12 mouse cellular contexts compared by ENCODE assay signal in the genomic region with DNA sequence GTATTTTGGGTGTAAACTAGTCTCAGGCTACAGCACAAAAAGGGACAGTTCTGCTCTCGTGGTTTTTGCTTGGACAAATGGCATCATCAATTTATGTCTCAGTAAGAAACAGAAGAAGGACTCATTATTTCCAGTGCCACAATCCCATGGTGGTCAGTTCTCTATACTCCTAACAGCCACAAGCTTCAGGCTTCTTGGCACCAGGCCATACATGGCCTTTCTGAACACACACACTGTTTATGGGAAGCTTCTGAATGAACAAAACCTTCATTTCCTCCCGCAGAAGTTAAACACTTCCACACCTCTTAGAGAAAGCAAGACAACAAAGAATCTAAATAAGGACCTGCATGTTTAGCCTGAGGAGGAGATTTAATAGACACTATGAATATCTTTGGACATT.
DNase-seq lines count a peak whose midpoint lies in the region; ATAC-seq and TF ChIP-seq lines count a peak whose summit lies in the region.
"Had no signal": no experiment of that assay in that cellular context is flagged by ENCODE, and none has a peak within 500 bp of the region (broad histone marks: within the 10 kb centered on the region; RNA-seq: fewer than 3 reads in every experiment).

No protein-coding gene starts in this region.

- no peak for ATAC-seq in limb, embryonic 14.5 days (ENCODE audit: low FRiP score, low read depth)
- ATAC-seq: Patski had no signal

- H3K4me3 ChIP-seq in lung, adult 2 months (replicated peaks; ENCODE audit: extremely low read depth, low read depth, low read length): no peak overlapping the region
- no peak overlapping the region for H3K4me3 ChIP-seq in limb, embryonic 14.5 days (replicated peaks; ENCODE audit: low read length)
- H3K4me3 ChIP-seq: stomach, embryonic 15.5 days had no signal

- intact Hi-C loops in heart, postnatal 36 days (cut with DNase I): no loop called here

- H3K9ac ChIP-seq in limb, embryonic 14.5 days (ENCODE audit: low read depth, low read length, severe bottlenecking): no peak overlapping the region
- H3K9ac ChIP-seq: stomach, embryonic 15.5 days had no signal

- TF ChIP-seq POLR2A in lung, adult 2 months (IDR thresholded peaks at IDR 0.05; ENCODE audit: borderline replicate concordance, extremely low read depth, low read depth, low read length): no peak
- TF ChIP-seq POLR2A in limb, embryonic 14.5 days (IDR thresholded peaks at IDR 0.05; ENCODE audit: borderline replicate concordance, extremely low read depth, insufficient read depth, insufficient read length): no peak

- no peaks in the 10 kb centered on the region for H3K9me3 ChIP-seq in limb, embryonic 14.5 days (ENCODE audit: control insufficient read depth, low read length)
- H3K9me3 ChIP-seq: stomach, embryonic 15.5 days had no signal

- H3K27ac ChIP-seq in limb, embryonic 14.5 days (replicated peaks; ENCODE audit: low read depth, low read length): no peak overlapping the region
- H3K27ac ChIP-seq: stomach, embryonic 15.5 days had no signal

- no peaks in the 10 kb centered on the region for H3K36me3 ChIP-seq in limb, embryonic 14.5 days (ENCODE audit: control insufficient read depth, insufficient read depth, low read length)
- H3K36me3 ChIP-seq: stomach, embryonic 15.5 days had no signal

- no peaks in the 10 kb centered on the region for H3K27me3 ChIP-seq in limb, embryonic 14.5 days (ENCODE audit: control insufficient read depth, insufficient read depth, low read length)
- H3K27me3 ChIP-seq: Patski; stomach, embryonic 15.5 days had no signal

- TF ChIP-seq CTCF in lung, adult 2 months (IDR thresholded peaks at IDR 0.05; ENCODE audit: insufficient read depth, low read length): no peak

- no peaks in the 10 kb centered on the region for H3K4me1 ChIP-seq in lung, adult 2 months (ENCODE audit: control insufficient read depth, insufficient read depth, low read length)
- no peaks in the 10 kb centered on the region for H3K4me1 ChIP-seq in limb, embryonic 14.5 days (ENCODE audit: control insufficient read depth, insufficient read depth, low read length)
- H3K4me1 ChIP-seq: stomach, embryonic 15.5 days had no signal

- whole genome bisulfite sequencing in lung, adult 2 months: 20% methylated on average over 2 of the region's 2 CpGs
- WGBS in limb, embryonic 14.5 days: 21% methylated on average over 2 of the region's 2 CpGs

- DNase-seq in embryo, embryonic 11 days: peak; percentile 2
- DNase-seq in embryo, embryonic 9.5 days (ENCODE audit: extremely low spot score): no peak
- peak; percentile 5 for DNase-seq in lung, postnatal 10 days
- DNase-seq in lung, adult 2 months: no peak
- DNase-seq in cerebellum, postnatal 10 days: peak; percentile 65 to 67
- DNase-seq in limb, embryonic 14.5 days (ENCODE audit: low spot score): peak; percentile 7
- no peak for DNase-seq in urinary bladder, adult 2 months (ENCODE audit: low spot score)
- no peak for DNase-seq in heart, postnatal 36 days
- DNase-seq: B cell, adult 2 months; heart, adult 11 months had no signal

- H3K4me2 ChIP-seq in limb, embryonic 14.5 days (replicated peaks; ENCODE audit: low read depth, low read length, severe bottlenecking): no peak overlapping the region
- H3K4me2 ChIP-seq: stomach, embryonic 15.5 days had no signal

Comparison
In these comparisons a context has a peak if more than half of its experiments do, and no peak if none do; other contexts are left out.
1. DNase-seq: peak in embryo, embryonic 11 days (single experiment), lung, postnatal 10 days (single experiment), cerebellum, postnatal 10 days (2 of 2) and limb, embryonic 14.5 days (single experiment); none in embryo, embryonic 9.5 days (single experiment), lung, adult 2 months (single experiment), urinary bladder, adult 2 months (single experiment) and heart, postnatal 36 days (0 of 2).